Mouse (Mus musculus): ENCODE measurements around the gene Gm6588.
"Not testable (repeated sequence)": the region's sequence is repeated elsewhere in the genome, so short reads cannot be mapped to it uniquely, and the experiment has no call there.

The Gm6588 gene

GRCm38 (mm10) chr5:112448747-112449440 is at the start of gene Gm6588:
Gm6588 (plus strand) TSS chr5:112449426.
- no peak for DNase-seq (ENCODE audit: low spot score)

DNA sequence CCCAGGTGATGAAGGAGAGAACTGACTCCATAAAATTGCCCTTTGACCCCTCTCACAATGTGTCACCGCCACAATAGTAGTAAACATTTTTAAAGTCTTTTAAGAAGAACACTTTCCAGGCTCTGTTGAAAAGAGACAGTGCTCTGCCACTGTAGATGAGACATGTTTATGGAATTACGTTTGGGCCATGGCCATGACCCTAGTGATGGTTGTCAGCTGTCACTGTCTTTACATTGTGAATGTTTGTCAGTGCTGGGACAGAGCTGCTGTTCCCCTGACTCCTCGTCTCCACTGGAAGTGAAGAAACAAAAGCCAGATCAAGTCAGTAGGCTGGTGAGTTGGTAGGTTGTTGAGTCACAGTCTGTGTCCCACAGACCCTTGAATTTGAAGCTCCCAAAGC is 46.8 kb upstream of the Gm6588 start:
- DNase-seq (ENCODE audit: low spot score): no peak

DNA sequence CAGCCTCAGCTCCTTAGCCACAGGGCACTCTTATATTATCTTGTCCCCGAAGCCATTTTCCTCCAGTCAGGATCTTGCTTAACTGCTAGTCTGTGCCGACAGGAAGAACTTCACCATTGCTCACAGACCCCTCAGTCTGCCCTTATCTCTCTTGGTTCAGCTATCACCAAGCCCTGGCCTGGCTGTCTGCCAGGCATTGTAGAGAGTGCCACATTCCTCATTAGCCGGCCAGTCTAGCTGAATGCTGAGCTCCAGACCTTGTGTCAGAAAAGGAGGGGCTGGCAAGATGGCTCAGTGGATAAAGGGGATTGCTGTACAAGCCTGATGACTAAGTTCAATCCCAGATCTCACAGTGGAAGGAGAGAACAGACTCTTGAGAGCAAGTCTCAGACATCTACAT is 43.2 kb upstream of the Gm6588 start:
- no peak for DNase-seq (ENCODE audit: low spot score)

DNA sequence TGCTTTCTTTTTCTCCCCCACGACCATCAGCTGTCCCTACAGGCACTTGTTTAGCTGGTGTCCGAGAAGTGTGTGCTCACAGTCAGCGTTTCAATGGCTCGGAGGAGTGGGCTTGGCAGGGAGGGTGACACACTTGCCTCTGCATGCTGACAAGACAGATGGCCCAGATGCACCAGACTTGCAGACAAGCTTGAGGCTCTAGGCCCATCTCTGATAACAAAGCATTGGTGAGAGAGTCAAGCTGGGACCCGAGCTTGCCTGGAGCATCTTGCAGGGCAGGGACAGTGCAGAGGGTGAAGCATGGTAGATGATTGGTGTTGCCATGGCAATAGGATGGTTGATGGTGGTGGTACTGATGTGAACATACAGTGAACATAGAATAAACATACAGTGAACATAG is 40.0 kb upstream of the Gm6588 start:
- no peak for DNase-seq (ENCODE audit: low spot score)

DNA sequence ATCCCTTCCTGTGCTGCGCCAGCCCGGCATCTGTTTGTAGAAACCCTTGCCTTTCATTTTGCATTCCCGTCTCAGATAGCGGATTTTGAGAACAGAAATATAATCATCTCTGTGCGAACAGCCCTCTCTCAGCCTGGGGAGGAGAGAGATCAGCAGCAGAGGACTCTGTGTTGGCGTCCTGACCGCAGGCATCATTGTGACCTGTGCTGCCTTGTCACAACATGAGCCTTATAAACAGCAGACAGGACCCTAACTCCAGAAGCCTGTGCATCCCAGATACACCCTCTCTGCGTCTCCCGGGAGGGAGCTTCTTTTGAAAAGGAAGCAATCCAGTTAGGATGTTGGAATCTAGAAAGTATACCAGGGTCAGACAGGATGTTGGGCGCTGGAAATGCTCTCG is 38.2 kb upstream of the Gm6588 start:
- no peak for DNase-seq (ENCODE audit: low spot score)

GRCm38 (mm10) chr5:112411514-112412335 is 37.5 kb upstream of the Gm6588 start:
- DNase-seq (ENCODE audit: low spot score): no peak

GRCm38 (mm10) chr5:112412781-112413180 is 36.4 kb upstream of the Gm6588 start:
- not testable (repeated sequence) for DNase-seq (ENCODE audit: low spot score)

DNA sequence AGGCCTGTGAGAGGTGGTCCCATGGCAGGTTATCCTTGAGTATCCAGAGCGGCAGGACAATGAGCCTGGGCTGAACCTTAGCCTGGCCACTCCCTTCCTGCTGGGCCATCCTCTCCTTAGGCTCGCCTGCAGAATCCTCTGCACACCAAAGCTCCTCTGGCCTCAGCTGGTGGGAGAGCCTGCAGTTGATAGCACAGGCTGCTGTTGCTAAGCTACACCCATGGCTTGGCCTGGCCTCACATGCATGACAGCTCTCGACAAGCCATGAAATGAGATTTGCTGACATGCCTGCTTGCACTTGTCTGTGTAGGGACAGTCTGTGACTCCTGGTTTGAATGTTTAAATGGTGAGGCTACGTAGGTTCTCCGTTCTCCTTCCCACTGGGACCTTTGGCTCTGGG is 32.6 kb upstream of the Gm6588 start:
- no peak for DNase-seq (ENCODE audit: low spot score)

- no peak for DNase-seq (ENCODE audit: low spot score)
These were observed 31.2 kb upstream of the Gm6588 start for GRCm38 (mm10) chr5:112418023-112418422.

- no peak for DNase-seq (ENCODE audit: low spot score)
These were observed 29.7 kb upstream of the Gm6588 start for GRCm38 (mm10) chr5:112419535-112419934.

- no peak for DNase-seq (ENCODE audit: low spot score)
These were observed 22.6 kb upstream of the Gm6588 start for GRCm38 (mm10) chr5:112426635-112427034.

DNA sequence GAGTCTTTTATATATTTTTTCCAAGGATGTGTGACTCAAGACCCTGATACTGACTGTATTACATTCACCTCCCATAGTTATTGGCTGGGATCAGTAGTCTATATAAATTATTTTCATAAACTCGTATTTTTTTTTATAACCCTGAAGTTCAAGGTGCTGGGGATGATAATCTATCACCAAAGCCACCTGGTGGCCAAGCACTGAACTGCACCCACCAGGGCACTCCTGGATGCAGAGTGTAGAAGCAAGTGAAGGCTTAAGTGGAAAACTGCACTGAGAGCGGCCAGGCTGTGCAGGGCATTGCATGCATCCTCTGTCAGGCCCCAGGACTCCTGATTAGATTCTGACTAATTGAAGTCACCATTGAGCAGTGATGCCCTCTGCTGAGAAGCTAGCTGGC is 21.9 kb upstream of the Gm6588 start:
- DNase-seq (ENCODE audit: low spot score): no peak

DNA sequence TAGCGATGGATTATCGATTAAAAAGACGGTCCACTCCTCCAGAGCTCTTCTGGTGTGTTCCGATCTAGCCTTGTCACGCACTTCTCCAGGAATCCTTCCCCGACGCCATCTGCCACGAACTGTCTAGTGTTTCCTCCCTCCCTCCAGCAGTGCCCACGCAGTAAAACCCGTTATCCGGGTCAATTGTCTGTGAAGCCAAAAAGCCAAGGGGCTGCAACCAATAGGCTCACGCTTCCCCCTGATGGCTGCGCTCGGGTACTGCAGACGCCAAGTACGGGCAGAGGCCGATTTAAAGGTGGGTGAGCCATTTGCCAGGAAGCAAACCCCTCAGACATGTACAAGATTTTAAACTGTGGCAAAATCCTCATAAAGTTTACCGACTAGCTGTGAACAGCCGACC is 20.3 kb upstream of the Gm6588 start:
- peak; percentile 47 for DNase-seq (ENCODE audit: low spot score)

DNA sequence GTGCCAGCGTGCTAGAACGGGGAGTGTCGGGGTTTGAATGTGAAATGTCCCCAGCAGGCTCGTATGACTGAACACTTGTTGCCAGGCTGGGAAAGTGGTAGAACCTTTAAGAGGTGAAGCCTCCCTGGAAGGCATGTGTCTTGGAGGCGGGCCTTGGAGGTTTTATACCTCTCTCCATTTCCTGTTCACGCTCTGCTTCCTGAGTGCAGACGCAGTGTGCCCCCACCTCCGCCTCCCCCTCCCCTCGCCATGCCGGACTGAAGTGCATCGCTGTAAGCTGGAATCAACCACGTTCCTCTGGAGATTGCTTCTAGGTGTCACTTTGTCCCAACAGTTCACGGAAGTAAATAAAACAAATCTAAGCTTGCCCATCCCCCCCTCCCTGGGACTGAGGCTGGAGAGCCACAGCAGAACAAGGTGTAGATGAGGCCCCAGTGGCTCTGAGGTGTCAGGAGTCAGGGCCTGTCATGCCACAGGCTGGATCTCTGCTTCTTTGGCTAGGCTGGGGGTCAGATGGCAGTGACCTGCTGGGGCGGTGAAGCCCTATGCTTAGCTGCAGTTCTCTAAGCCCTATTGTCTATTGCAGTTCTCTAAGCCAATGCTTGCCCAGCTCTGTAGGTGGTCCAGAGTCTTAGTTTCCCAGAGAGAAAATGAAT is 18.0 kb upstream of the Gm6588 start:
- no peak for DNase-seq (ENCODE audit: low spot score)

DNA sequence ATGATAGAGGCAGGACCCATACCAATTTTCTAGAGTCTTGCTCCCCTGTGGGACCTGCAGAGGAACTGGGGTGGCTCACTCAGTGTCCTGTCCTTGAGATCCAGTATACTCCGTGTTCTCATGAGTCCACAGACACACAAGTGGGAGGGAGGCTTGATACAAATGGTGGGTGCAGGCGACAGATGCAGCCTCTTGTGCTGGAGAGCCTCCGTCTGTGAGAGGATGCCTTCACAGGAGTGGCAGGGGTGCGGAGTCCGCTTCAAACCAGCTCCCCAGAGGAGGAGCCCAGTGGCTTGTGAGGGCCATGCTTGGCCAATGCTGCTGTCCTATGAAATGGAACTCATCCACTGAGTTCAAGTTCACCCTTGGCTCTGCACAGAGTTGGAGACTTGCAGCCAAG is 17.2 kb upstream of the Gm6588 start:
- DNase-seq (ENCODE audit: low spot score): no peak

DNA sequence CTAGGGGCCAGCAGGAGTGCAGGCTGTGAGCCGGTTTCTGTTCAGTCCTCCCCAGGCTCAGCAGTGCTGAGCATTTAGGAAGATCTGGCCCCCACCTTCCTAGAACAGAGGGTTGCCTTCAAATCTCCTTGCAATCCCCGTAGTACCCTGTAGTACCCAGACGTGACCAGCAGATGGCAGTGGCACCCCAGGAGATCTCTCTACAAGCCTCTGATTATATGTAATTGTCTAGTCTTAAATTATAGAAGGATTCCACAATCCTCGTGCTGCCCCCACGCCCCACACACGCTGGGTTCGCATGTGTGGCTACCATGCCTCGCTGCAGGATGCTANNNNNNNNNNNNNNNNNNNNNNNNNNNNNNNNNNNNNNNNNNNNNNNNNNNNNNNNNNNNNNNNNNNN is 16.2 kb upstream of the Gm6588 start:
- peak; percentile 24 for DNase-seq (ENCODE audit: low spot score)

DNA sequence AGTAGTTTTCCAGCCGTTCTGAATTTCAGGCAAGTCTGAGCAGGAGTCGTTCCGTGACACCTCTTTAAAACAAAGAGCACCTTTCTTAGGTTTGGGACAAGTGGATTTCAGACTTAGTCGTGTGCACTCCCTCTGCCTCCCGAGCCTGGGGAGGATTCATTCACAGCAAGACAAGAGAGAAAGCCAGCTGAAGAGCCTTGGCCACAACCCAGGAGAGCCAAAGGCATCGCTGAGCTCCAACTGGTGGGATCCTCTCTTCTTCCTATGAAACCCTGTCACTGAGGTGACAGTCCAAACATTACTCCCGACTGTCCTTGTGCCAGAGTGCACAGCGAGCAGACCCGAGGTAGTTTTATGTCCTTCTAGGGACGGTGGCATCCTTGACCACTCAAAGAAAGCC is 10.7 kb upstream of the Gm6588 start:
- DNase-seq (ENCODE audit: low spot score): no peak

DNA sequence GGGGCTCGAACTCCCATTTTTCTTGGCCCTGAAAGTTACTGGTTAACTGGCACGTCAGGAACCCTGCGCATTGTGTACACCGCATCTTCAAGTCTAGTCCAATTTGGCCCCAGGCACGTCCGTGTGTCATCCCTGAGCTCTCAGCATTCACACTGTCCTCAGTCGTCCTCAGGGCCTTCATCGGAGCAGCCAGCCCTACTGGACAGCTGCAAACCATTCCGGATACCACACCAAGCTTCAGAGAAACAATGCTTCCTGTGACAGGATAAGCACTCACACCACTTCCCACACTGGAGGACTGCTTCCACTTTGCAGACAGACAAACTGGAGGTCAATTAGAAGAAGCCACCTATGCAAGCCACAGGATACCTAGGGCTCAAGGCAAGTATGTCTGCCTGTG is 3.9 kb downstream of the Gm6588 start:
- no peak for DNase-seq (ENCODE audit: low spot score)

DNA sequence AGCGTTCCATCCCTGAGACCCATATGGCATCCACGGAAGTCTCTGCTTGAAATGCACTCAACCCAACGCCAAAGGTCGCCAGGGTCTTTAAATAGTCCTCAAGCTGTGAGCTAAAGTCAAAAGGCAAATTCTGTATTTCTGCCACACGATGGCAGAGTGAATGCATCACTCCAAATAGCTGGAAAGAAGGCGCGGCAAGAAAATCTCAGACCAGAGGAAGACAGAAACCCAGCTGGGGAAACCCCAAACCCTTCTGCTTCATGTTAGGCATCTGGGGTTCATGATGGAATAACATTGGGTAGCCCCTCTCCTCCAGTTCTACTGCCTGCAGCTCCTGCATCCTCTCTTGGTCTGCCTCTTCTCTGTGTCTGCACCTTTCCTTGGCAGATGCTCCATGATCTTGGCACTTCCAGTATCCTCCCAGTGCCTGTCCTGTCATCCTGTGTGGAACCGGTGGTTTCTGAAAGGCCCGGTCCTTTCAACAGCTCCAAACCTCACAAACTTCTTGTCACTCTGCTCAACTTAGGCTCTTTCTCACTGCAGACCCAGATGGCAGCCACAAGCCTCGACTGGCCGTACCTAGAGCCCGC is 5.8 kb downstream of the Gm6588 start:
- DNase-seq (ENCODE audit: low spot score): no peak

- DNase-seq (ENCODE audit: low spot score): no peak
These were observed 10.7 kb downstream of the Gm6588 start for GRCm38 (mm10) chr5:112459903-112460302.

DNA sequence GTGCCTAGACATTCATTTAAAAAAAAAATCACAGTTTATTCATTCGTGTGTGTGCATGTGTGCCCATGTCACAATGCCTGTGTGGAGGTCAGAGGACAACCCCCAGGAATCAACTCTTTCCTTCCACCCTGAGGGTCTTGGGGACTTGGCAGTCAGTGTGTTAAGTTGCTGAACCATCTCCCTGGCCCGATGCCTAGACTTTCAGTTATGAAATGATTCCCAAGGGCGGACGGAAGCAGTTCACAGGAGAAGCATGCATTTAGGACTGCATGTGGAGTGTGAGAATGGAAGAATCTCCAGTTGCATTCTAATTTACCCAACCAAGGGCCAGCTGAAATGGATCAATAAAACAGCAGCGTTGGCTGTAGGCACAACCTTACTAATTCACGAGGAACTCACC is 17.1 kb downstream of the Gm6588 start:
- no peak for DNase-seq (ENCODE audit: low spot score)

DNA sequence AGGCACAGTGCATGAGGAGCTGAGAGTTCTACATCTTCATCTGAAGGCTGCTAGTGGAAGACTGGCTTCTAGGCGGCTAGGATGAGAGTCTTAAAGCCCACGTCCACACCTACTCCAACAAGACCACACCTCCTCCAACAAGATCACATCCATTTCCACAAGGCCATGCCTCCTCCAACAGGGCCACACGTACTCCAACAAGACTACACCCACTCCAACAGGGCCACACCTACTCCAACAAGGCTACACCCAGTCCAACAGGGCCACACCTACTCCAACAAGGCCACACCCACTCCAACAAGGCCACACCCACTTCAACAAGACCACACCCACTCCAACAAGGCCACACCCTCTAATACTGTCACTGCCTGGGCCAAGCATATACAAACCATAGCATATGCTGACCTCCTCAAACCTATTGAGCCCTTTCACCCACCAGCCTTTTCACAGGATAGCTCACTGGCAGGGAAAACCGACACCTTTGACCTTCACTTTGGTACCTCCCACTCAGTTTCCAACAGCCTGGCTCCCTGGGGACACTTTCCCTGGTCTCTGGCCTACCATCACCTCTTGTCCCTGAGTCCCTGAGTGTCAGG is 19.9 kb downstream of the Gm6588 start:
- DNase-seq (ENCODE audit: low spot score): no peak

All from yolk sac, embryonic 10.5 days (tissue).